Mouse (Mus musculus) embryonic fibroblast, embryonic 13.5 days (primary cell): Measurements from ENCODE around the gene Cir1.

ENCODE experiments used
- CTCF ChIP-seq: IDR thresholded peaks from 2 replicates; pipeline ENCODE4 v1.5.1; 2011; ENCODE audit warnings: mild to moderate bottlenecking, control low read depth, low read length, moderate library complexity, borderline replicate concordance; ENCODE audit not compliant: insufficient read depth
- POLR2A ChIP-seq: IDR thresholded peaks from 2 replicates; pipeline ENCODE4 v1.6.1; 2011; ENCODE audit warnings: low read depth, mild to moderate bottlenecking, control low read depth, low read length, moderate library complexity

- TF ChIP-seq CTCF, result no peak
- no peak for TF ChIP-seq POLR2A
Observed at GRCm38 (mm10) chr2:73351496-73351895, 39.0 kb upstream of the Cir1 start.
